Mouse (Mus musculus) frontal cortex, postnatal 36 days (tissue): ENCODE results near the gene AI661453.
A peak's percentile ranks its signal among the peaks of the same experiment; 100 is the strongest.

Experiments
- DNase-seq, 2 experiments: peaks; one replicate each; pipeline ENCODE4 v3.0.0; 2022; ENCODE audit warnings: low spot score in 2 of 2

Gene AI661453

DNA sequence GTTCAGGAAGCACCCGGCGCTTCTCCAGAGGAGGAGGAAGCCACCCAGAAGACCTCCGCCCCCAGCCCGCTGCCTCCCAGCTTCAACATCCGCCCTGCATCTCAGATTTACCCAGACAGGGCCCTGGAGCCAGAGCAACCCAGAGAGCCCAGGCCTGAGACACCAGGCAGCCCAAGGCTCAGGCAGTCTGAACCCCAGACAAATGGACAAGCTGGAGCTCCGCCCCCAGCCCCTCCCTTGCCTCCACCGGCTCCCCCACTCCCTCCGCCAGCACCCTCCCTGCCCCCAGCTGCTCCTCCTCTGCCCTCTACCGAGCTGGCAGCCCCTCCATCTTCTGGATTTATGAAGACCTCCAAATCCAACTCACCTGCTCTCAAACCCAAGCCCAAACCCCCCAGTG is 29.9 kb downstream of the AI661453 start:
- no peak for DNase-seq

DNA sequence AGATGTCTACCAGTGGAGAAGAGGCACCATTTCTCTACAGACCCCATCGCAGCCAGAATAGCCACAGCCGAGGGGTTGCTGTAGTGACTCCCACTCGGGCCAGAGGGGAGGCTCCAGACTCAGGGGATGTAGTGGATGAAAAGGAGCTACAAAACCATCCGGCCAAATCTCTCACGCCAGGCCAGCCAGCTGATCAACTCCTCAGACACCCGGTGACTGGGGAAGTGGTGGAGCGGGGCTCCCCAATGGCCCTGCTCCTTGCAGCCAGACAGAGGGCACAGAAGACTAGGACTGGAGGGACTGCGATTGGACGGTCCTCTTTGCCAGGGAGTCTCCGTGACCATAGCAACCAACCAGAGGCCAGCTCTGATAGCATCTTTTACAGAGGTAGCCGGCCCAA is 31.2 kb downstream of the AI661453 start:
- DNase-seq: no peak

DNA sequence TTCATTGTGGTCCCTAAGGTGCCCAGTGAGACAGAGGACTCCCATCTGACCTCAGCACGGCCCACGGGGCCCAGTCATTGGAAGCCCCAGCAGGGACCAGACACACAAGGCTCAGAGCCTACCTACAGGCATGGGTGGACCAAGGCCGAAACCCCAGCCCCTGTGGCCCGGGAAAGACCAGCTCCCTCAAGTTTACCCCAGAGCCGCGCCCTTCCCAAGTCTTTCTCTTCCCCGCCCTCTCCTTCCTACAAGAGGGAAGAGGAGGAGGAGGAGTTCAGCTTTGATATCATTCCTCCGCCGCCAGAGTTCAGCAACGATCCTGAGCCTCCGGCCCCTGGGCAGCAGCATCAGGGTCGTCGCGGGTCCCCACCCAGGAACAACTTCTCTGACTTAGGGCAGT is 31.6 kb downstream of the AI661453 start:
- DNase-seq: no peak

DNA sequence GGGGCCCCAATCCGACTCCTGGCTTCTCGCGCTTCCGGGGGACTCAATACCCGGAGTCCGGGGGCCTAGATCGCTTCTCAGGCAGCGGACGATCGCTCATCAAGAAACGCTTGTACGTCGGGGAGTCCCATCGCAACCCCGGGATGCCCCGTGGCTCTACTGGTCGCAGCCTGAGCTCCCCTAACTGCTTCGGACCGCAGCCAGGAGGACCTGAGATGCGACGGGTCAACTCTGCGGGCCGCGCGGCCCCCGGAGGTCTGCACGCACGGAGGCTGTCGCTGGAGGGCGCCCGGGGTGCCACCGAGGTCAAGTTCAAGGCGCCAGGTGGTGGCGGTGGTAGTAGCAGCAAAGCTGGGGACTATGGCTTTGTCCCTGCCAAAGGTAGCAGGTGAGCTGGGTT is 32.1 kb downstream of the AI661453 start:
- DNase-seq: no peak

DNA sequence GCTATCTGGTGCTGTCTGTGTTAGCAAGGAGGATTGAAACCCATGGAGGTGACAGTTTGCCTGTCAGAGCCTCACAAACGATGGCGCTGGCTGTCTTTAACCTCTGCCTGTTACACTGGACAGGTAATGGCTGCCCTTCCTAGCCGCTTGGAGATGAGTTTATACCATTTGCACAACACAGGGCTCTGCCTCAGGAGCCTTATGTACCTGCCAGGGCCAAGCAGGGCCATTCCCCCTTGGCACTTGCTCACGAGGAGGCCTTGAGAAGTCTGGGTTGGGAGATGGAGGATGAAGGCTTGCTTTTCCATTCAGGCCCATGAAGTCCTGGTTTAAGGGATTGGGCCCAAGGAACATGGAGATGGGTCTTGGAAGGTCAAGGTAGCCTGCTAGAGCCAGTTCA is 33.2 kb downstream of the AI661453 start:
- no peak for DNase-seq

DNA sequence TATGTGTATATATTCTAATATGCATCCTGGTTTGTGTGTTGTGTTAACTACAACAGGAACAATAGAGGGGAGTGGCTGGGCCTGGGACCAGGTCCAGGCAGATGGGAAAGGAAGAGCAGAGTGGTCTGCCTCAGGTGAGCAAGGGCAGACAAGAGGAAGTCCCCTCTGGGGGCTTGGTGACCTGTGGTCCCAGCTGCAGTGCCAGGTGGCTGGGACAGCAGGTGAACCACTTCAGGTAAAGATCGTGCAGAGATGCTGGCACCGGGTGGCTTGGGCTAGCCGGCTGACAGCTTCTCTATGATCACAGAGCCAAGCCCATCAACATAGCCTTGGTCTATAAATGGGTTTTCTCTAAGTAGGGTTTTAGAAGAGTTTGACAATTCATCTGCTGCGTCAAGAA is 33.7 kb downstream of the AI661453 start:
- DNase-seq: no peak

DNA sequence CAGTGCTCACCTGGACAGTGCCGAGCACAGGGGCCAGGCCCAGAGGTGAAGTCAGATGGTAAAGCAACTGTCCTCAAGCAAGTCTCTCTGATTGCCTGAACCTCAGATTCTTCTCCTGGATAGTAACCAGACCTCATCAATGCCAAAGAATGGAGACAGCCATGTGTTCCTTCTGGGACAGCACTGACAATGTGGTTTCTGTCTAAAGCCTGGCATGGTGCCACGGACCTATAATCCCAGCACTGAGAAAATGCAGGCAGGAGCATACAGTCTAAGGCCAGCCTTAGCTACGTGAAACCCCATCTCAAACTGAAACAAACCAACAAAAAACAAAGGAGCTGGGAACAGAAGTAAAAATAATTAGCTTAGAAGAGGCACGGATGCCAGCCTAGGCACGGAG is 34.3 kb downstream of the AI661453 start:
- no peak for DNase-seq

DNA sequence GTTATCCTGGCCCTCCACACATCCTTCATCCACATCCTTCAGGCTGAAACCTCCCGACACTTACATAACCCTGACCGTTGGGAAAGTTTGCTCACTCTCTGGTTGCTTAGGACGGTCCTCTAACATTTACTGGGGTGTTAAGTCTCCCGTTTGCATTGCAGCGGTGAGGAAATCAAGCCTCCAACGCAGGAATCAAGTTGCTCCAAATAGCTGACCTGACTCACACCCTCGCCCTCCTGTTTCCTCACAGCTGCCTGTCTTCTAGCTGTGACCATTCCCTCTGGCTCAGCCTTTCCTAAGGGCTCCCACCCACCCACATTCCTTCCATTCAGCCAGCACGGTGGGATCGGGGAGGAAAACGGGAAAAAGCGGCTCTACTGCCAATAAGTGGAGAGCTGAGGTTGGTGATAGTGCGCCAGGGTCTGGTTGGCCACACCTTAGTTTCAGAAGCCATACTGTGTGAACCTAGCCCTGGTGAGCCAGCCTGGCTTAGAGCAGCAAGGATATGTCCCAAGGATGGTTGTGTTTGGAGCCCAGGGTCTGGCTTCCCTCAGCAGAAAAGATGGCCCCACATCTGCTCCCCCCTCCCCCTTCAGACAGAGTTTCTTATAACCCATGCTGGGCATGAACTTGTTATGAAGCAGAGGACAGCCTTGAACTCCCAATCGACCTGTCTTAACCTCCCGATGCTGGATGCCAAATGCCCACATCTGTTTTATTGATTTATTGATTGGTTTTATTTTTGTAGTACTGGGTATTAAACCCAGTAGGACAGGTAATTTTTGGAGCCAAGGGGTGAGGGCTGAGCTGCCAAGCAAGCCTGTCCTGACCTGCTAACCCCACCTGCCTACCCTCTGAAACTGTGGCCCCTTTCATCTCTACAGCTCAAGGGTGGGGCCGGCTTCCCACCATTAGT is 36.3 kb downstream of the AI661453 start:
- peak in 1 of 2 experiments; percentile 12 for DNase-seq

DNA sequence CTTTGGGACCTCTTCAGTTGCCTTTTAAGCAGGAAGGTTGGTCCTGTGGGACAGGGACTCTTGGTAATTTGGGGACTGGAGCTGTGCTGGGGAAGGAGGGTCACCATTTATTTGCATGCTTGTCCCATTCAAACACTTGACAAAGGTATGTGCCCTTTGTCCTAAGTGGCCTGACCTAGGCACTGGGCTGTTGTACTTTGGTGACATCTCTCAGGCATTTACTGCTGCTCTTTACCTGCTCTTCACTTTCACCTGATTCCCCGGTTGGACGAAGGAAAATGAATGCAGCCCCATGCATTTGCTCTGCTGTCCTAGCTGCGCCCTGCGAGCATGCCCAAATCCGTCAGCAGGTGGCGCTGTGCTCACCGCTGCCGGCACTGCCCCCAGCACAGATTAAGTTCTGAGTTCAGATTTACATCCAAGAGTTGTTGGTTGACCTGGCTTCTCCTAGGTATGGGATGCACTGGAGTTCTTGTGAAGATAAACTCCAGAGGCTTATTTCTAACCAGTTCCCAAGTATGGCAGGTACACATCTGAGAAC is 37.1 kb downstream of the AI661453 start:
- peak in 1 of 2 experiments; percentile 27 for DNase-seq

DNA sequence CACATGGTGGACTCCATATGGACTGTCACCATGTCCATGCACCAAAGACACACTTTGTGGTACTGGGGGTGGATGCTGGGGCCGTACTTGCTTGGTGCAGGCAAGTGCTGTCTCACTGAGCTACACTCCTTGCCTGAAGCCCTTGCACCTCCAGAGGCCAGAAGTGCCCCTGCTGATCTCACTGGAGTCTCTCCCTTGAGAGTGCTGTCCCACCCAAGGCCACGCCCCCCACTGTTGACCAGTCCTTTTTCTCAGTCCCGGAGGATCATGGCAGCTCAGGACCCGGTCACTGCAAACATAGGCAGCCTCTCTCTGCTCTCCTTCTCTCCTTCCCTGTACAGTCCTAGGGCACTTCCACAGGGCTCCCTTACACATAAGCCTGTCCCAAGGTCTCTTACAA is 37.8 kb downstream of the AI661453 start:
- DNase-seq: no peak

DNA sequence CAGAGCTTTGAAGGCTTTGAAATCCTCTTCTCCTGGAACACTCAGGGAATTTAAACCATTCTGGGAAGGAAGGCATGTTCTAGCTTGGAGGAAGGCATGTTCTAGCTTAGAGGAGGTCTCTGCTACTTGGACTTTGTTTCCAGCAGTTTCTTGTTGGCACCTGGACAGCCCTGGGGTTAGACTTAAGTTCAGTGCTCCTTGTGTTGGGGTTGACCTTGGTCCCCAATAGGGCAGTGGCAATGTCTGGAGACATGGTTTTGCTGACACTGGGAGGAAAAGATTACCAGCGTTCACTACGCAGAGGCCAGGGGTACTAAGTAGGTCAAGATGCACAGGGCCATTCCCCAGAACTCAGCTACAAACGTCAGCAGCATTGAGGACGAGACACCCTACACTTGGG is 38.8 kb downstream of the AI661453 start:
- DNase-seq: no peak

DNA sequence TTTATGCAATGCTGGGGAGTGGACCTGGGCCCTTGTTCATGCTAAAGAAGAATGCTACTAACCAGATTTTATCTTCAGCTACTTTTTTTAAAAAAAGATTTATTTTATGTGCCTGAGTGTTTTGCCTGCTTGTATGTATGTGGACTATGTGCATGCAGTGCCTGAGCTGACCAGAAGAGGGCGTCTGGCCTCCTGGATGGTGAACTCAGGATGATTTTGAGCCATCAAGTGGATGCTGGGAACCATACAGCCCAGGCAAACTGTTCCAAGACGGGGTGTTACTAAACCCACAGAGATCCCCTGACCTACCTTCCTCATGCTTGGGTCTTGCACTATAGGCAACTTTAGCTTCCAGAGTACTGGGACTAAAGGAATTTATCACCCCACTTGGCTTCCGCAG is 39.3 kb downstream of the AI661453 start:
- no peak for DNase-seq

DNA sequence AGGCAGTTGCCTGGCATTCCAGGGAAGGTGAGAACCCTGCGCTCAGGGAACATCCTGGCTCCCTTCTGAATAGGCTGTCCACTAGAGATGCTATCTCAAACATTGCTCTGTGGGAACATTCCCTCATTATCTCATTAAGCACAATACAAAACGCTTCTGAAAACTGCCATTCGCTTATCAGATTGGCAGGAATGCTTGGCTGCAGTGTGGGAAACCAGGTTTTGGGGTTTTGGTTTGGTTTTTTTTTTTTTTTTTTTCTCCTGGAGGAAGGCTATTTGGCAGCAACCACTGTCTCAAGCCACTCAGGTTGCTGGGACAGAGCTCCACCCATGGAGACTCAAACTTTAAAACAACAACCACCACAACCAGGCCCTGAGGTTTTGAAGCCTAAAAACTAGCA is 43.5 kb downstream of the AI661453 start:
- no peak for DNase-seq

DNA sequence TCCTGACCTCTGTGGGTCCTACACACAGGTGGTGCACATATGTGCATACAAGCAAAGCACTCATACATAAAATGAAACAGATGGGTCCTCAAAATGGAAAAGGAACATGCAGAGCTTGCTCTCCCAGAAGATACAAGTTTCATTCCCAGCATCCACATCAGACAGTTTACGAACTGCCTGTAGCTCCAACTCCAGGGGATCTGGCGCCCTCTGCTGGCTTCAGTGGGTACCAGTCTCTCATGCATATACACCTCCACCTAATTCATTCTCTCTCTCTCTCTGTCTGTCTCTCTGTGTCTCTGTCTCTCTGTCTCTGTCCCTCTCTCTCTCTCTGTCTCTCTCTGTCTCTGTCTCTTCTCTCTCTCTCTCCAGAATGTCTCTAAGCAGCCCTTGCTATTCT is 46.0 kb downstream of the AI661453 start:
- DNase-seq: peak; percentile 26 to 42

DNA sequence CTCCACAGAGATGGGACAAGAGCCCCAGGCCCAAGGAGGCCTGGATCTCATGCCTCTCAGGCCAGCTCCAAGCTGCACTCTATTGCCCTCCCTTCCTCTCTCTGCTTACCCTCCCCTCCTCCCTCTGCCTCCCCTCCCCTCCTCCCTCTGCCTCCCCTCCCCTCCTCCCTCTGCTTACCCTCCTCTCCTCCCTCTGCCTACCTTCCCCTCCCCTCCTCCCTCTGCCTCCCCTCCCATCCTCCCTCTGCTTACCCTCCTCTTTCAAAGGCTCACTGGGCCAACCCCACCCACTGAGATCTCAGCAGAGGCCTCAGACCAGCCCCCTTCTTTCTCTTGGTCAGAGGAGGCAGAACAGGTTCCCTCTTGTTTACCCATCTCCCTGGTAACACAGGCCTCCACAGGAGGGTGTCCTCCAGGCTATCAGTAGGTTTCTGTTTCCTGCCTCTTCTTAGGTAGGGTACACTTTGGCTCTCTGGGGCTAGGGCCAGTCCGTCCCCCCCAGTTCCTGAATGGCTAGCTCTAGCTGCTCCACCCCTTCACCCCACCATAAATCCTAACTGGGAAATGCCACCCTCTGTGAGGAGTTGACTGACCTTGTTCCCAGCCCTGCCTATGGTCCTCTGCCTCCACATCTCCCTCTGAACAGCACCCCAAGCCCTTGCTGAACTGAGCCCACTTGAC is 48.0 kb downstream of the AI661453 start:
- DNase-seq: no peak

DNA sequence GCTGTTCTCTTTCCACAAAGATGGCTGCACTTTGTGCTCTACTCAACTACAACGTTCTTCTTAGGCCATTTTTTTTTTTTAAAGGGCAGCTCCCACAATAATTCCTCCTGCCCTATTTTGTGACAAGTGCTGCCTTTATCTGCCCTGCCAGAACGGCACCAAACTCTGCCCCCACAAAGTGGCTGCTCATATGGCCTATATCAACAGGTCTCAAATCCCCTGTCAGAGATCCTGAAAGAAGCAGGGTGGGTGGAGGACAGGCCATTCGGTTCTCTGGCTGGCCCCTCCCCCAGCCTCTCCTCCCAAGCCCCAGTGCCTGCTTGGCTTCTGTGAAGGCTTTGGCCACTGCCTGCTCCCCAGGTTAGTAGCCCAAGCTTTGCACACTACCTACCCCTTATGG is 48.6 kb downstream of the AI661453 start:
- no peak for DNase-seq

DNA sequence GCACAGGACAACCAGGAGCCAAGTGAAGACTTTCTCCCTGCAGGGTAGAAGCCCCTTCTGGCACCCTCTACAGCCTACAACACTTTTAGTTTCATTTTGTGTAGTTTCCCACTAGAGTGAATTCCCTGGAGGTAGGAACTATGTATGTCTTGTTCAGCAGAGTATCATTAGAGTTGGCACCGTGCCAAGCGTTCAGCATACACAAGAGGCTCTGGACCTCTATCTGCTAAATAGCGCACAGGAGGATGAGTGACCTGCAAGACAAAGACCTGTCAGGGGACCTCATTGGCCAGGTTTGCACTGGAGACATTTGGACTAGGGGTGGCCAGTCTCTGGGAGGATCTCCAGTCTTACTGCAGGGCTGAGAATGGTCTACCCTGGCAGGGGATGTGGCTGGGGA is 49.4 kb downstream of the AI661453 start:
- DNase-seq: no peak

DNA sequence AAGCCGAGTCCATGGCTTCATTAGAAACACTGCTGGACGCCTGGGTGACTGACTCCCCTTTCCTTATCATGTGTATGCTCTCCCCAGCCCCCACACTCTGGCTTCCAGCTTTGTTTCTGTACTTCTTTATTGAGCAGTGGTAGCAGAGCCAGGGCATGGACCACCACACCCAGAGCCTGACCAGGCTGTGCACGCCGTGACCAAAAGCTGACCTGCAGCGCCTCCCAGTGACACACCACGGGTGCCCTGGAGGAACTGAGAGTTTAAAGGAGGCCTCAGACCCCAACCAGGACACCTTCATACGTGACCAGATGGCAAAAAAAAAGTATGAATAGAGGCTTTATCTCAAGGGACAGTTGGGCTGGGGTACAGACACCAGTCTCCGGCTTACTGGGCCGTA is 54.4 kb downstream of the AI661453 start:
- DNase-seq: no peak

DNA sequence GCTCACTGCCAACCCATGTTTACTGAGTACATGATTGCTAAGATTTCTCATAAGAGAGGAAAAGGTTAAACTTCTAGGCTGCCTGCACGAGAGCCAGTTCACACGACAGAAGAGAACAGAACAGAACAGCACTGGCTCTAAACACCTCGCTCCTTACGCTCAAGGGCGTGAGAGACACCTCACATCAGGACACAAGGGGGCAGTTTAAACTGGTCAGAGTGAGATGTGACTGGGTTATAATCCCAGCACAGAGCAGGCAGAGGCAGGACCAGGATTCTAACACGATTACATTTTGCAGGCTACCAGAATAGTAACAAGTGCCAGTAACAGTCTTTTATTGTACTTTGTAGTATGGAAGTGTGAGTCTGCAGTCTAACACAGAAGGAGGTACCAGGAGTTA is 56.3 kb downstream of the AI661453 start:
- DNase-seq: no peak

DNA sequence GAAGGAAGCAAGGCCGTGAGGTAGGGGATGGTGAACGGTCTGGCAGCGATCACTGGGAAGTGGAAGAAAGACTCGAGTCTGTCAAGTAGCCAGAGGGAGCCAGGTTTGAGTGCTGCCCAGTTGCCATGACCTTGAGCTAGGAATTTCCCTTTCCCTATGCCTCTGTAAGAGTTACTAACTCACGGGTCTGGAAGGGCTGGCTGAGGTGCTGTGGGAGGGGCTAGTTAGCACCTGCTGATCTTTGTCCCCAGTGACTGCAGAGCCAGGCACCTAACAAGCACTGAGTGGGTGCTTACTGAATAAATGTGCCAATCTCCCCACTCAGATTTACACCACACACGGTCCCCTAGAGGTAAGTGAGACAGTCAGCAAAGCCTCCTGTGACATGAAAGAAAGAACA is 57.2 kb downstream of the AI661453 start:
- no peak for DNase-seq

DNA sequence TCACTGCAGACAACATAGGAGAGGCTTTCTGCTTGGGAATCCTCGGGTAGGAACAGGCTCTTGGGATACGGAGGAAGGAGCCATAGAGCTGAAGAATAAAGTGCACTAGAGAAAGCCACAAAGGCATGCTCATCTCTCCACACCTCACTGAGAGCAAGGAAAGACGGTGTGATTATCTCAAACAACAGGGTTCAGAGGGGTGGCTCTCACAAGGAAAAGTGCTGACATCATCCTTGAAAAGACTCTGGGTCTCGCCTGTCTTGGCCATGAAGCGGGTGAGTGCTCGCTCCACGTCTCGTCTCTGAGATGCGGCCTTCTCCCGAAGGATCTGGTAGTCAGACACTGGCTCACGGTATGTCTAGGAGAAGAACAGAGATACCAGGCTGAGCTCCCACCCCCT is 57.7 kb downstream of the AI661453 start:
- no peak for DNase-seq

DNA sequence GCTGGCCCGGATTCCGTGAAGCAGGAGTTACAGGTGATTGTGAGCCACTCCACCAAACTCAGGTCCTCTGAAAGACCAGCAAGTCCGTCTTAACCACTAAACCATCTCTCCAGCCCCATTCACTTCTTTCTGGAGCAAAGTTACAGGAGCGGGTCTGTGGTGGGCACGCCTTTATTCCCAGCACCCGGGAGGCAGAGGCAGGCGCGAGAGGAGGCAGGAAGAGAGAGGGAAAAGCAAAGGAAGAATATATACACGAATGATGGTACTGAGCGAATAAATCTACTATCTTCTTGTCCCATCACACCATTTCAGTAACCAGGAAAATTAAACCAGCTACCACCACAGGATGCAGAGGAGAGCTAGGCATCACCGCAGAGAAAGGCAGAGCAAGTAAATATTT is 65.1 kb downstream of the AI661453 start:
- no peak for DNase-seq
